ENCODE assay signal across 16 mouse cellular contexts in genomic region chr17:4355506-4356218, GRCm38 (mm10).
DNase-seq lines count a peak whose midpoint lies in the region; ATAC-seq and TF ChIP-seq lines count a peak whose summit lies in the region.
"Had no signal": no experiment of that assay in that cellular context is flagged by ENCODE, and none has a peak within 500 bp of the region (broad histone marks: within the 10 kb centered on the region; RNA-seq: fewer than 3 reads in every experiment).

No protein-coding gene starts in this region.

- no peak for TF ChIP-seq CTCF in kidney, adult 2 months (conservative IDR thresholded peaks at IDR 0.05; ENCODE audit: insufficient read depth, insufficient read length, low read depth, low read length)

- H3K4me1 ChIP-seq in kidney, adult 2 months (ENCODE audit: control insufficient read depth, insufficient read depth, low read length) = no peaks in the 10 kb centered on the region
- H3K4me1 ChIP-seq: forebrain, embryonic 15.5 days; hindbrain, embryonic 15.5 days; liver, embryonic 12.5 days; midbrain, embryonic 12.5 days had no signal

- H3K36me3 ChIP-seq in kidney, adult 2 months (ENCODE audit: control insufficient read depth, insufficient read depth, low read length) = no peaks in the 10 kb centered on the region
- H3K36me3 ChIP-seq: forebrain, embryonic 15.5 days; hindbrain, embryonic 15.5 days; liver, embryonic 12.5 days; midbrain, embryonic 12.5 days had no signal

- no peak for ATAC-seq in megakaryocyte progenitor cell, adult 5-6 weeks (replicated peaks; ENCODE audit: poor library complexity)
- ATAC-seq: forebrain, embryonic 15.5 days; intestine, embryonic 16.5 days; liver, embryonic 12.5 days had no signal

- H3K4me3 ChIP-seq in kidney, adult 2 months (ENCODE audit: insufficient read depth, low read depth, low read length) = no peak overlapping the region
- H3K4me3 ChIP-seq: erythroblast, embryonic 14.5 days; forebrain, embryonic 15.5 days; hindbrain, embryonic 15.5 days; liver, embryonic 12.5 days; midbrain, embryonic 12.5 days had no signal

- no peak for TF ChIP-seq POLR2A in kidney, adult 2 months (IDR thresholded peaks at IDR 0.05; ENCODE audit: low read depth, low read length)

- DNase-seq in kidney, adult 2 months = peak; percentile 4
- DNase-seq in kidney, adult 8-10 months = no peak
- peak; percentile 4 for DNase-seq in urinary bladder, postnatal 14 days (ENCODE audit: low spot score)
- no peak for DNase-seq in urinary bladder, adult 18-20 months (ENCODE audit: low spot score in 2 of 2)
- peak; percentile 14 to 18 for DNase-seq in heart, postnatal 36 days
- no peak for DNase-seq in frontal cortex, postnatal 36 days (ENCODE audit: low spot score in 2 of 2)
- DNase-seq: adrenal gland, postnatal 36 days; cerebellum, adult 8-10 months; thymus, postnatal 36 days had no signal

- H3K27me3 ChIP-seq in kidney, adult 2 months (replicated peaks; ENCODE audit: control insufficient read depth, insufficient read depth, low read length) = no peaks in the 10 kb centered on the region
- H3K27me3 ChIP-seq: forebrain, embryonic 15.5 days; hindbrain, embryonic 15.5 days; liver, embryonic 12.5 days; midbrain, embryonic 12.5 days had no signal

- WGBS in kidney, adult 2 months = 84% methylated on average over 5 of the region's 5 CpGs

- H3K27ac ChIP-seq in kidney, adult 2 months (ENCODE audit: insufficient read depth, low read depth, low read length) = no peak overlapping the region
- H3K27ac ChIP-seq: forebrain, embryonic 15.5 days; hindbrain, embryonic 15.5 days; liver, embryonic 12.5 days; midbrain, embryonic 12.5 days had no signal

- intact Hi-C loops in heart, postnatal 36 days (cut with DNase I) = no loop called here

Comparison
In these comparisons a context has a peak if more than half of its experiments do, and no peak if none do; other contexts are left out.
1. DNase-seq: peak in kidney, adult 2 months (single experiment), urinary bladder, postnatal 14 days (single experiment) and heart, postnatal 36 days (2 of 2); none in kidney, adult 8-10 months (0 of 2), urinary bladder, adult 18-20 months (0 of 2) and frontal cortex, postnatal 36 days (0 of 2).